Mouse (Mus musculus) left cerebral cortex, postnatal 4 days (tissue): ENCODE data around the gene Vmn1r180. TPM values are rescaled to one million over a fixed set of nuclear protein-coding genes. Genes with fewer than 3 reads are reported as not detected.
A peak's percentile ranks its signal among the peaks of the same experiment; 100 is the strongest.
"Not testable (repeated sequence)": the region's sequence is repeated elsewhere in the genome, so short reads cannot be mapped to it uniquely, and the experiment has no call there.

Experiments
- DNase-seq: peaks from one replicate; pipeline ENCODE4 v3.0.0-alpha.2; 2022
- intact Hi-C: fragments of 180-260 bp; cut with DNase I; formaldehyde crosslinking; loops from one replicate; pipeline ENCODE4 v1.15.1; 2025
- total RNA-seq, 2 experiments: library from RNA; stranded (reverse); gene quantifications; 2 replicates each; pipeline ENCODE4 v1.2.3; 2021

The Vmn1r180 gene
- total RNA-seq = not detected

DNA sequence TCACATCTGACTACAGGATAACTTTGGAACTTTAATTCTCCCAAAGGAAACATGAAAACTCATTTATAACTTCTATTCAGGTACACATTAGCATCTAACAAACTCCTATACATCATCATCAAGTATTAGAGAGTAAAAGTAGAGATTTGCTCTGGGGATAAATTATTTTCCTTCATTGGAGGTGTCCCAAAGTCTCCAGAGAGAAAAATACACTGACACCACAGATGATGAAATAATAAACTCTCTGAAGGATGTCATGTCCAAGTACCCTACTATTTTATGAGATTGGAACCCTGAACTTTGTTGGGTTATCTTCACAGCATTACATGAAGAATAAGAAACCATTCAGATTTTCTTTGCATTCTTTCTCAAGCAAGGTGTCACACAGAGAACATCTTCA, at the start of gene Vmn1r180:
Vmn1r180 (plus strand) TSS at position 301 of the 400 bp plus-strand sequence.
- intact Hi-C loops = no loop called here

DNA sequence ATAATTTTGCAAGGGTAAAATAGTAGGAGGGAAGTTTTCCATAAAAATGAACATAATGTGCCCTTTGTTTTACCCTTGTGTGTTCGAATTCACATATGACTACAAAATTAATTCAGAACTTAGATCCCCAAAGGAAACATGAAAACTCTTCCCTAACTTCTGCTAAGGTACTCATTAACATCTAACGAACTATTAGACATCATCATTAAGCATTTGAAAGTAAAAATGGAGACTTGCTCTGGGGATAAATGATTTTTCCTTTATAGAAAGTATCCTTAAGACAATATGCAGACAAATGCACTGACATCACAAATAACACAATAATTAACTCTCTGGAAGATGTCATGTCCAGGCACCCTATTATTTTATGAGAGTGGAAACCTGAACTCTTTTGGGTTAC, 23.8 kb upstream of the Vmn1r180 start, which contains the start of gene Vmn1r179:
Vmn1r179 (plus strand) TSS at position 301 of the 400 bp plus-strand sequence.
- intact Hi-C loops = no loop called here
- no peak for DNase-seq

More for the DNA sequence above, at the start of gene Vmn1r180:
- DNase-seq = no peak

DNA sequence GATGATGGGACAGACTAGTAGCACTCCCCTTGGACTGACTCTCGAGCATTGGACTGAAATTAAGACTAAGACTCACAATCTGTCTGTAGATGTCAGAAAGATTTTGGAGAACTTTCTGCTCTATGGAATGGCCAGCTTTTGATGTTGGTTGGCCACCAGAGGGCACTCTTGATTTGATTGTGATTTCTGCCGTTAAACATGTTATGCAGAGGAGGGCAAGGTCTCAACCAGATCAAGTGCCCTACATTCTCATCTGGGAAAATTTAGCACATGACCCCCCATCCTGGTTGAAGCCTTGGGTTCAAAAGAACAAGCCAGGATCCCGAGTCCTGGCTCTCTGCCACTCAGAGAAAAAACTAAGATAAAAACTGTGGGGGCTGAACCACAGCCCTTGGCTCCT, 17.6 kb downstream of the Vmn1r180 start:
- intact Hi-C loops = loop anchor here (10.0 kb wide), 1 partner anchor 317 kb away; no protein-coding TSS in a partner anchor
- peak; percentile 3 for DNase-seq

DNA sequence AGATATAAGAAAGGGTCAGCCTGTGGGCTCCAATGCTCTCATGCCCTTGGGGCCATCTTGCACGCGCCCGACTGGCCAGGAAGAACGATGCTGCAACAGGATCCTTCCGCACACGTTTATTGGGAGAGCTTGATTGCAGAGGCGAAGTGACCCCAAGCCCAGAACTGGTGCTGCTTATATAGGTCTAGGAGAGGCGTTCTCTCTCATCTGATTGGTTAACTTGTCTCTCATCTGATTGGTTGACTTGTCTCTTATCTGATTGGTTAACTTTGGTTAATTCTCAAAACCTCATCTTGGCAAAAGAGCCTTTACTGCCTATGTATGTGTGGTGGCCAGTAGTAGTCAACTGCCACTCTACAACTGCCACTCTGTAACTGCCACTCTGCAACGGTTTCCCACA, 23.9 kb downstream of the Vmn1r180 start, which contains the start of gene Vmn1r181:
Vmn1r181 (plus strand) TSS at position 301 of the 400 bp plus-strand sequence.
- DNase-seq, intact Hi-C loops: not testable (repeated sequence)

DNA sequence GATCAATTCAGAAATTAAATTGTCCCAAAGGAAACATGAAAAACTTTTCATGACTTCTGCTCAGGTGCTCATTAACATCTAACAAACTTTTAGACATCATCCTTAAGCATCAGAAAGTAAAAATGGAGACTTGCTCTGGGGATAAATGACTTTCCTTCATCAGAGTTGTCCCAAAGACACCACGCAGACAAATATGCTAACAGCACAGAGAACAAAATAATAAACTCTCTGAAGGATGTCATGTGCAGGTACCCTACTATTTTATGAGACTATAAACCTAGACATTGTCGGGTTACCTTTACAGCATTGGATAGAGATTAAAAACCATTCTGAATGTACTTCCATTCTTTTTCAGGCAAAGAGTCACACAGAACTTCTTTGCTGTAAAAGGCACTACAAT, 51.0 kb downstream of the Vmn1r180 start, which contains the start of gene V1rd19:
V1rd19 (plus strand) TSS at position 301 of the 400 bp plus-strand sequence.
- no peak for DNase-seq
- intact Hi-C loops = no loop called here

Other genes with a start within 250 kb of the Vmn1r180 start
- gene Vmn1r173, start 249.9 kb upstream of the Vmn1r180 start, total RNA-seq = not detected
- gene Vmn1r174, start 198.4 kb upstream of the Vmn1r180 start, total RNA-seq = not detected
- gene Vmn1r175, start 140.0 kb upstream of the Vmn1r180 start, total RNA-seq = not detected
- not detected for gene Vmn1r176, start 113.3 kb upstream of the Vmn1r180 start, total RNA-seq
- not detected for gene Vmn1r177, start 84.2 kb upstream of the Vmn1r180 start, total RNA-seq
- not detected for gene Vmn1r178, start 58.6 kb upstream of the Vmn1r180 start, total RNA-seq
- not detected for gene Vmn1r179, start 23.7 kb upstream of the Vmn1r180 start, total RNA-seq
- gene Vmn1r181, start 24.0 kb downstream of the Vmn1r180 start, total RNA-seq = not detected
- not detected for gene V1rd19, start 51.1 kb downstream of the Vmn1r180 start, total RNA-seq
- not detected for gene Vmn1r183, start 102.6 kb downstream of the Vmn1r180 start, total RNA-seq
- gene Zfp180, start 131.3 kb downstream of the Vmn1r180 start, total RNA-seq = 10 to 100 TPM; 32.1 to 33.3 TPM
- 1 to 10 TPM; 6.6 to 8.1 TPM for gene Zfp112, start 161.7 kb downstream of the Vmn1r180 start, total RNA-seq
- 10 to 100 TPM; 20.4 to 20.7 TPM for gene Zfp235, start 183.5 kb downstream of the Vmn1r180 start, total RNA-seq
- gene Zfp114, start 224.4 kb downstream of the Vmn1r180 start, total RNA-seq = 1 to 10 TPM; 5.2 to 6.2 TPM